Mouse (Mus musculus) ZHBTc4 (cell line): Measurements from ENCODE around the gene Gm21822.
"Not testable (repeated sequence)": the region's sequence is repeated elsewhere in the genome, so short reads cannot be mapped to it uniquely, and the experiment has no call there.

ENCODE experiments used
- DNase-seq: peaks from one replicate; pipeline ENCODE4 v3.0.0-alpha.2; 2011; ENCODE audit warnings: low read depth, low spot score

Gene Gm21822

DNA sequence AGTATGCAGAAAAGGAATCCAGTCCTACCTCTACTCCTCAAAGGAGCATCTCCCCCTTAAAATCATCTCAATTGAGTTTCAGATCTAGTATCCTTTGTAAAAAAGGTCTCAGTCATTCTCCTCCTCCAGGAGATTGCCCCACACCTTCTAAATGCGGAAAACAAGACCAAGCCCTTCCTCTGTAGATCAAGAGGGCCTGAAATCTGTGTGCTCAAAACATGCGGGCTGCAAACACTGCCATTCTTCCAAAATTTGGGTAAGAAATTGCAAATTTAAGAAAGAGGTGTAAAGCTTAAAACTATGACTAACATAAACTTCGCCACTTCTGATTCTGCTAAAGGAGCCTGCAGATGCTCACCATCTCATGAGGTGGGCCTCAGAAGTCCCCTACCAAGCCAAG lies at the start of gene Gm21822:
Gene Gm21822 (plus strand): TSS at position 301 of the 400 bp plus-strand sequence.
- not testable (repeated sequence) for DNase-seq
